Mouse (Mus musculus) heart, embryonic 12.5 days (tissue): ENCODE data around the gene Tyk2. TPM values are rescaled to one million over a fixed set of nuclear protein-coding genes. Genes with fewer than 3 reads are reported as not detected.

Experiments
- ATAC-seq: fragments of 200-750 bp; cut with Nextera tagmentation; 2 replicates; pipeline ENCODE4 v1.8.0; 2017; ENCODE audit warnings: moderate TSS enrichment, moderate library complexity; ENCODE audit not compliant: insufficient number of reproducible peaks, low FRiP score
- H3K27ac ChIP-seq: fragments of 300-500 bp; sonication (generic); 2 replicates; pipeline ENCODE4 v1.5.1; 2016; ENCODE audit warnings: mild to moderate bottlenecking, moderate library complexity; ENCODE audit not compliant: poor library complexity, severe bottlenecking
- H3K27me3 ChIP-seq: fragments of 300-500 bp; sonication (generic); replicated peaks from 2 replicates; pipeline ENCODE4 v1.6.1; 2016; ENCODE audit warnings: mild to moderate bottlenecking, moderate library complexity
- H3K36me3 ChIP-seq: fragments of 300-500 bp; sonication (generic); 2 replicates; pipeline ENCODE4 v1.6.1; 2016; ENCODE audit warnings: mild to moderate bottlenecking, moderate library complexity
- H3K4me1 ChIP-seq: fragments of 300-500 bp; sonication (generic); replicated peaks from 2 replicates; pipeline ENCODE4 v1.6.1; 2016; ENCODE audit warnings: mild to moderate bottlenecking
- H3K4me2 ChIP-seq: fragments of 300-500 bp; sonication (generic); 2 replicates; pipeline ENCODE4 v1.6.1; 2016; ENCODE audit warnings: mild to moderate bottlenecking, moderate library complexity
- H3K4me3 ChIP-seq: fragments of 300-500 bp; sonication (generic); 2 replicates; pipeline ENCODE4 v1.5.1; 2016; ENCODE audit warnings: mild to moderate bottlenecking
- H3K9ac ChIP-seq: fragments of 300-500 bp; sonication (generic); 2 replicates; pipeline ENCODE4 v1.6.1; 2016; ENCODE audit warnings: mild to moderate bottlenecking, moderate library complexity
- H3K9me3 ChIP-seq: fragments of 300-500 bp; sonication (generic); replicated peaks from 2 replicates; pipeline ENCODE4 v1.6.1; 2016; ENCODE audit warnings: mild to moderate bottlenecking, moderate library complexity
- WGBS: fragments of 180-500 bp; shearing (Covaris S2); methylation state at CpG from one replicate; pipeline ENCODE4 v1.1.7; 2016; 5-methylcytosine and 5-hydroxymethylcytosine counted together
- polyA plus RNA-seq: library from polyadenylated mRNA; unstranded; fragments of >200 nt; fragmentation: Nextera tagmentation; extraction: Ambion mirVana; gene quantifications from 2 replicates; pipeline ENCODE4 v1.2.1, GENCODE M21; 2016

The Tyk2 gene
- polyA plus RNA-seq, 1 experiment from 2014 or later, result 17.5 TPM

DNA sequence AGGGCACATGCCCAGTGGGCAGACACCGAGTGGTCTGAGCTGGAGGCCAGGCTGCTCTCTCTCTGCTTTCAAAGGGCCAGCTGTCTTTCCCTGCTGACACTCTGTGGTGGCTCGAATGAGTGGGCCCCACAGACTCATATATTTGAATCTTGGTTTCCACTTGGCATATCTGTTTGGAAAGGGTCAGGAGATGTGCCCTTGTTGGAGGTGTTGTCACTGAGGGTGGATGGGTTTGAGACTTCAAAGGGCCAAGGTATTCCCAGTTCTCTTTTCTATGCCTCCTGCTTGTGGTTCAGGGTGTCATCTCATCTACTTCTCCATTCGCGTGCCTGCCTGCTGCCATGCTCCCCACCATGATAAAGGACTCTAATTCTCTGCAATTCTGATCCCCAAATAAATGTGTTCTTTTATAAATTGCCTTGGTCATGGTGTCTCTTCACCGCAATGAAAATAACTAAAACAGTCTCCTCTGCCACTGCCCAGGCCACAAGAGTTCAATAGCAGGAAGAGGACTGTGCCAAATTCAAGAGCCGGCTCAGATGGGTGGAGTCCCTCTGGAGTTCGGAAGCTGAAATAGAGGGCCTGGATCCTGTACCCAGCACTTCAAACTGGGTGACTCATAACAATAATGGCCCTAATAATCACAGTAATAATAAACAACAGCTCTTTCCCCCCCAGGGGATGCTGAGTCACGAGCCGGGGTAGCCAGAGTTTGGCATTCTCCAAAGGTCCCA is 3.7 kb upstream of the Tyk2 start:
- Histone ChIP-seq H3K9ac (no peak overlapping the region), H3K9me3 (no peaks in the 10 kb centered on the region), H3K27ac (no peak overlapping the region)

DNA sequence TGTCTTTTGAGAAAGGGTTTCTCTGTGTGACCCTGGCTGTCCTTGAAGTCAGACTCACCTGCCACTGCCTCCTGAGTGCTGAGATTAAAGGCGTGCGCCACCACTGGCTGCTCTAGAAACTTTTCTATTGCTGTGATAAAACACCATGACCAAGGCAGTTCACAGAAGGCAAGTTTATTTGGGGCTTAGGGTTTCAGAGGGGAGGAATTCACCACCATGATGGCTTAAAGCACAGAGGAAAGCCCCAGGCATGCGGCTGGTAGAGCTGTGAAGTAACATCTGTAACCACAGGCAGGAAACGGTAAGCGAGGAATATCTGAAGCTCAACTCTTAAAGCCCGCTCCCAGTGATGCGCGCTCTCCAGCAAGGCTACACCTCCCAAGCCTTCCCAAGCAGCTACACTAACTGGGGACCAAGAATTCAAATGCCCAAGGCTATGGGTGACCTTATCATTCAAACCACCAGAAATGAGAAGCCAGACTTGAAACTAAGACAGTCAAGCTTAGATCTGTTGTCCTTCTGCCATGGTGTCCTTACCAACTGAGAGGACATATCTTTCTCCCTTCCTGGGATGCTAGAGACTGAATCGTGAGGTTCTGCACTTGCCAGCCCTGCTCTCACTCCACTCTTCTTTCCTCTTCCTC is 2.1 kb upstream of the Tyk2 start:
- Histone ChIP-seq H3K4me3 (no peak overlapping the region), H3K4me2 (no peak overlapping the region), H3K9me3 (no peaks in the 10 kb centered on the region), H3K27ac (no peak overlapping the region), H3K27me3 (no peaks in the 10 kb centered on the region), H3K4me1 (peaks cover 31% of the 10 kb centered on the region), H3K9ac (no peak overlapping the region), H3K36me3 (peaks cover 12% of the 10 kb centered on the region)
- 67% methylated on average over 9 of the region's 9 CpGs for WGBS
- no peak for ATAC-seq

More for the DNA sequence above, 3.7 kb upstream of the Tyk2 start:
- 65% methylated on average over 9 of the region's 9 CpGs for WGBS
- Histone ChIP-seq H3K4me3 (no peak overlapping the region), H3K36me3 (peaks cover 26% of the 10 kb centered on the region), H3K27me3 (no peaks in the 10 kb centered on the region), H3K4me2 (no peak overlapping the region), H3K4me1 (peaks cover 31% of the 10 kb centered on the region)
- no peak for ATAC-seq

DNA sequence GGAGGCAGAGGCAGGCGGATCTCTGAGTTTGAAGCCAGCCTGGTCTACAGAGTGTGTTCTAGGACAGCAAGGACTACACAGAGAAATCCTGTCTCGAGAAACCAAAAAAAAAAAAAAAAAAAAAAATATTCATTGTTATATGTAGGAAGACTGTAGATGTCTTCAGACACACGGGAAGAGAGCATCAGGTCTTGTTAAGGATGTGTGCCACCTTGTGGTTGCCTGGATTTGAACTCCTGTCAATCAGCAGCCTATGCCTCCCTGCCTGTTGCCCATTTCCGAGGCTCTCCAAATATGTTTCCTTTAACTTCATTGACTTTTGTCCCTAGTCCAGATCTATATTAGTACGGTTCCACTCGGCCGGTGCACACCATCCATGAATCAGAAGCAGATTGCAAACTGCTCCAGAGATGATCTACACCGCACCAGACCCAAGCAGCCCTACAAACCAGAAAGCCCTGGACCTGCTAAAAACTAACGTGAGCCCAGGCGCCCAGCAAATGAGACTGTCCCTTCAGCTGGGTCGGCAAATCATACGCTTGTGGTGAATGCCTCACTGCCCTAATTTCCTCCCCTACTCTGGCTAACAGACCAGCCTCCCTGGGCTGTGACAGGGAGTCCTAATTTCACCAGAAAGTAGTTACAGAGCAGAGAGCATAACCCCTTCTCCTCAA is 1.2 kb upstream of the Tyk2 start:
- H3K4me1 ChIP-seq, result peaks cover 31% of the 10 kb centered on the region
- no peak overlapping the region for H3K27ac ChIP-seq
- H3K36me3 ChIP-seq, result peaks cover 8% of the 10 kb centered on the region; the same call in 1 of the 2 replicates
- no peak for ATAC-seq
- 79% methylated on average over 12 of the region's 12 CpGs for WGBS
- no peaks in the 10 kb centered on the region for H3K27me3 ChIP-seq
- no peak overlapping the region for H3K4me3 ChIP-seq
- no peaks in the 10 kb centered on the region for H3K9me3 ChIP-seq
- H3K9ac ChIP-seq, result no peak overlapping the region
- no peak overlapping the region for H3K4me2 ChIP-seq

GRCm38 (mm10) chr9:21126259-21126627 is 4.8 kb downstream of the Tyk2 start:
- no peak overlapping the region for H3K4me3 ChIP-seq
- H3K36me3 ChIP-seq, result peaks cover 46% of the 10 kb centered on the region
- no peaks in the 10 kb centered on the region for H3K9me3 ChIP-seq
- WGBS, result 20% methylated on average over 2 of the region's 2 CpGs
- H3K27me3 ChIP-seq, result no peaks in the 10 kb centered on the region; the same call in 1 of the 2 replicates
- H3K4me1 ChIP-seq, result peaks cover 30% of the 10 kb centered on the region
- H3K4me2 ChIP-seq, result 0 out of 2 replicates have a peak overlapping the region, but pooled peaks have one; percentile 5
- H3K27ac ChIP-seq, result peak overlapping the region; percentile 85
- ATAC-seq, result peak; percentile 54
- no peak overlapping the region for H3K9ac ChIP-seq

DNA sequence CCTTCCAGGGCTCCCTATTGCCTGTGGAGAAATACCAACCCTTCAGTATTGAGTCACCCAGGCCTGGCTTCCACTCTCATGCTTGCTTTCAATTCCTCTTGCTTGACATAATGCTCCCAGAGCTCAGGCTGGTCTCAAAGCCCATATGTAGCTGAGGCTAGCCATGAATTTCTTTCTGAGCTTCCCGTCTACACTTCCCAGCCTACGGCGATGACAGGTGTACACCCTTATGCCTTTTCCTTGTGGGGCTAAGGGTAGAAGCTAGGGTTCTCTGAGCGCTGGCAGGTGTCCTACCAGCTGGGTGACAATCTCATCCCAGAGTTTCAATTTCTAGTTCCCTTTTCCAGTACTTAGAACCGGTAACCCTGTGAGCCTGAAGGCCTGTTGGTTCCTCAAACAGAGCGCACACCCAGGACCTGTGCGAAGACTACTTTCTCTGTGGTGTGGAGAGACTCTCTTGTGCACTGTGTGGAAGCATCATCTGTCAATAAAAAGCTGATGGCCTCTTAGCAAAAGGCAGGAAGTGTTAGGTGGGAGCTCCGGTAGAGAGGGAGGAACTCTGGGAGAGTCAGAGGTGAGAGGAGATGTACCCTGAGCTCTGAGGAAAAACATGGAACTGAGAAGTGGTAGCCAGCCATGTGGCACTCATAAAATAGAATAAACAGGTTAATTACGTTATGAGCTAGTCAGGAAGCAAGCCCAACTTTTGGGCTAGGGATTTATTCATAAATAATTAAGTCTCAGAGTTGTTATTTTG is 5.4 kb downstream of the Tyk2 start:
- Histone ChIP-seq H3K9me3 (no peaks in the 10 kb centered on the region), H3K27ac (peak overlapping the region; percentile 85), H3K36me3 (peaks cover 51% of the 10 kb centered on the region), H3K9ac (0 out of 2 replicates have a peak overlapping the region, but pooled peaks have one; percentile 20), H3K4me2 (no peak overlapping the region), H3K4me1 (peaks cover 30% of the 10 kb centered on the region), H3K4me3 (no peak overlapping the region), H3K27me3 (no peaks in the 10 kb centered on the region; the same call in 1 of the 2 replicates)
- WGBS, result 74% methylated on average over 9 of the region's 9 CpGs
- ATAC-seq, result no peak

GRCm38 (mm10) chr9:21124837-21125236 is 6.2 kb downstream of the Tyk2 start:
- no peak overlapping the region for H3K27ac ChIP-seq
- no peak overlapping the region for H3K4me2 ChIP-seq
- H3K36me3 ChIP-seq, result peaks cover 60% of the 10 kb centered on the region
- no peaks in the 10 kb centered on the region; the same call in 1 of the 2 replicates for H3K27me3 ChIP-seq
- WGBS, result 82% methylated on average over 5 of the region's 5 CpGs
- no peak overlapping the region for H3K4me3 ChIP-seq
- H3K4me1 ChIP-seq, result peaks cover 24% of the 10 kb centered on the region
- H3K9ac ChIP-seq, result no peak overlapping the region
- ATAC-seq, result no peak
- H3K9me3 ChIP-seq, result no peaks in the 10 kb centered on the region

- Histone ChIP-seq H3K9me3 (no peaks in the 10 kb centered on the region), H3K4me2 (no peak overlapping the region), H3K36me3 (peaks cover 58% of the 10 kb centered on the region), H3K27ac (no peak overlapping the region), H3K4me1 (peaks cover 17% of the 10 kb centered on the region), H3K9ac (no peak overlapping the region), H3K4me3 (no peak overlapping the region), H3K27me3 (no peaks in the 10 kb centered on the region; the same call in 1 of the 2 replicates)
- 84% methylated on average over 16 of the region's 16 CpGs for WGBS
- no peak for ATAC-seq
Observed at GRCm38 (mm10) chr9:21121483-21121882, 9.6 kb downstream of the Tyk2 start.

DNA sequence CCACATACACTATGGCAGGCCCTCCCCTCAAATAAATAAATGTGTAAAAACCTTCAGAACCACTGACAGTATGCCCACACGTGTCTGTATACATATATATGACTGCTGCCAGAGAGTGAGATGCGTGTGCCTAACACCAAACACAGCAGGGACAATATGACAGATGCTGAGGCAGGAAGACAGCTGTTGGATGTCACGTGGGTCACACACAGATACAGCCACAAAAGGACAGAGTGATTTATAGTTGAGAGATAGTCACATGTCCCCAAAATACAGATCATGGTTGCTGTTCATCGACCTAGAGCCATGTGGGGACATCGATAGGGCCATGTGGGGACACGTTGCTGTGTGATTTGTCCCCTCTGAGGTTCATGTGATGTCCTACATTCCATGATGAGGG is 14.0 kb downstream of the Tyk2 start:
- no peak overlapping the region for H3K27ac ChIP-seq
- peaks cover 37% of the 10 kb centered on the region for H3K36me3 ChIP-seq
- H3K4me2 ChIP-seq, result no peak overlapping the region
- H3K4me1 ChIP-seq, result no peaks in the 10 kb centered on the region
- no peak overlapping the region for H3K4me3 ChIP-seq
- H3K9ac ChIP-seq, result no peak overlapping the region
- no peak for ATAC-seq
- H3K27me3 ChIP-seq, result no peaks in the 10 kb centered on the region
- WGBS, result 74% methylated on average over 6 of the region's 6 CpGs
- no peaks in the 10 kb centered on the region for H3K9me3 ChIP-seq

DNA sequence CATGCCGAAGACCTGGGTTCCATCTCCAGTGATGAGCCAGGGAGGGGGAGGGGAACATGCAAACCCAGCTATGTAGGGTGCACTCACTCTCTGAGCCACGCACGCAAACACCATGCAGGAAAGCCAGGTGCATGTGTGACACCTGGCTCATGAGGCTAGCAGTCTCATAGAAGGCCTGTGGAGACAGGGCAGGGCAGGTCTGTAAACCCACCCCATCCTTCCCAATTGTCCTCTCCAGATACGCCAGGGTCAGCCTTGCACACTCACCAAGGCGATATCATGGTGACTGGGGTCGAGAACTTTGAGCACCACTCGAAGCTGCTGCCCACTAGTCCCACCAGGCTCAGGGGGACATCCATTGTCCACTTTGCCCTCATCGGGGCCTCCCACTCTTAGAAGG is 15.9 kb downstream of the Tyk2 start:
- H3K4me1 ChIP-seq, result no peaks in the 10 kb centered on the region
- no peak overlapping the region for H3K27ac ChIP-seq
- H3K36me3 ChIP-seq, result peaks cover 21% of the 10 kb centered on the region
- H3K4me2 ChIP-seq, result no peak overlapping the region
- ATAC-seq, result no peak
- no peaks in the 10 kb centered on the region for H3K9me3 ChIP-seq
- no peak overlapping the region for H3K4me3 ChIP-seq
- no peak overlapping the region for H3K9ac ChIP-seq
- H3K27me3 ChIP-seq, result no peaks in the 10 kb centered on the region
- 87% methylated on average over 8 of the region's 8 CpGs for WGBS

DNA sequence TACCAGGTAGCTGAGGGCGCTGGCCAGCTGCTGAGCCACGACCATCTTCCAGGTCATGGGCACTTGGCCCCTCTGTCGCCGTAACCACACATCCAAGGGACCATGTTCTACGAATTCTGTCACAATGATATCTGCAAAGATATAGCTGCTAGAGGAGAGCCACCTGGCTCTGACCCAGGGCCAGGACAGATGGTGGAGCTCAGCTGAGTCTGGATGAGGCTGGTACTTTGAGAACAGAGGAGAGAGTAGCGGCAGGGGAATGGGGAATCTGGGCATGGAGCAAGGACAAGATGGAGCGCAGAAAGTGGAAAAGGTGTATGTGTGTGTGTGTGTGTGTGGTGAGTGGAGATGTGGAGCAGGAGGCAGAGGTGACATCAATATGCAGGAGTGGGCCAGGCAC is 16.9 kb downstream of the Tyk2 start:
- no peak overlapping the region for H3K27ac ChIP-seq
- H3K9me3 ChIP-seq, result no peaks in the 10 kb centered on the region
- 82% methylated on average over 7 of the region's 7 CpGs for WGBS
- no peak for ATAC-seq
- H3K36me3 ChIP-seq, result peaks cover 20% of the 10 kb centered on the region
- no peak overlapping the region for H3K4me3 ChIP-seq
- no peak overlapping the region for H3K4me2 ChIP-seq
- H3K9ac ChIP-seq, result no peak overlapping the region
- no peaks in the 10 kb centered on the region for H3K27me3 ChIP-seq
- no peaks in the 10 kb centered on the region for H3K4me1 ChIP-seq

DNA sequence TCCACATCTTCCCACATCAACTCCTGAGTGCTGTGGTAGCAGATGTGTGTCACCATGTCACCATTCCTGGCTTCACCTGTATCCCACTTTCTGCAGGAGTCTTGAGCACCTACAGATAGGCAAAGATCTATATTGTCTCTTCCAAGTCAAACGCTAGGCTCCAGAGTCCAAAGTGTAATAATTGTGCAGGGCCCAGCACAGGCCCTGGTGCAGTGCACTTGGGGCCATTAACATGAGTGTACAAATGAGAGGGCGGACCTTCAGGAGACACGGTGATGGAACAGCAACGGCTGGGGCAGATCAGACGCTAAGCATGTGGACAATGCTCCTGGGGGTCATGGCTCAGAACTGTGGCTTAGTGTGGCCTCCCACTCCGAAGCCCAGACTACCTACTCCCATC is 17.3 kb downstream of the Tyk2 start:
- no peak for ATAC-seq
- no peaks in the 10 kb centered on the region for H3K27me3 ChIP-seq
- H3K36me3 ChIP-seq, result peaks cover 22% of the 10 kb centered on the region
- no peak overlapping the region for H3K4me3 ChIP-seq
- H3K9me3 ChIP-seq, result no peaks in the 10 kb centered on the region
- H3K27ac ChIP-seq, result no peak overlapping the region
- no peaks in the 10 kb centered on the region for H3K4me1 ChIP-seq
- 87% methylated on average over 6 of the region's 6 CpGs for WGBS
- H3K4me2 ChIP-seq, result no peak overlapping the region
- no peak overlapping the region for H3K9ac ChIP-seq
